ENCODE assay signal across 3 mouse cellular contexts in genomic region chr5:101837605-101838004, GRCm38 (mm10).
DNase-seq lines count a peak whose midpoint lies in the region.
"Not testable (repeated sequence)": the region's sequence is repeated elsewhere in the genome, so short reads cannot be mapped to it uniquely, and the experiment has no call there.

No protein-coding gene starts in this region.

- H3K27ac ChIP-seq in ES-E14 (ENCODE audit: insufficient read depth, low read depth, low read length, poor library complexity, severe bottlenecking): peak overlapping the region; percentile 42; the same call in 1 of the 2 replicates

- not testable (repeated sequence) for H3K9ac ChIP-seq in ES-E14 (ENCODE audit: insufficient read depth, low read depth, low read length, poor library complexity, severe bottlenecking)

- H3K4me3 ChIP-seq in ES-E14 (ENCODE audit: insufficient read depth in 1 of 2, low read depth in 1 of 2, low read length in 2 of 2, poor library complexity in 1 of 2, severe bottlenecking in 1 of 2): not testable (repeated sequence)

- H3K36me3 ChIP-seq in ES-E14 (ENCODE audit: control insufficient read depth, insufficient read depth, low read length, poor library complexity, severe bottlenecking): peaks cover 30% of the 10 kb centered on the region

- not testable (repeated sequence) for H3K9me3 ChIP-seq in ES-E14 (ENCODE audit: control insufficient read depth, insufficient read depth, low read depth, low read length)

- DNase-seq in ES-CJ7 (ENCODE audit: low read depth, low spot score): peak; percentile 51
- not testable (repeated sequence) for DNase-seq in ES-E14 (ENCODE audit: low read depth, low spot score)
- DNase-seq in ZHBTc4 (ENCODE audit: low read depth, low spot score): peak; percentile 51

- in situ Hi-C loops in ES-E14 (cut with MboI; ENCODE audit: low sequenced_read_pairs in 2 of 2, unreplicated experiment in 2 of 2): not testable (repeated sequence)

- H3K4me1 ChIP-seq in ES-E14 (ENCODE audit: control insufficient read depth in 2 of 2, insufficient read depth in 2 of 2, low read length in 2 of 2, poor library complexity in 1 of 2): not testable (repeated sequence)
